Mouse (Mus musculus) lung, adult 2 months (tissue): ENCODE measurements at regions not wholly inside any gene's neighbourhood (a gene's known extent, or its start where the extent isn't known, plus 50 kb on each side); places are given as distances from the start of the nearest gene placed in this dataset.

Experiments
- DNase-seq: peaks from one replicate; pipeline ENCODE4 v3.0.0; 2022
- H3K4me1 ChIP-seq: fragments of 200-500 bp; 2 replicates; pipeline ENCODE4 v1.6.1; 2011; ENCODE audit warnings: low read length; ENCODE audit not compliant: control insufficient read depth, insufficient read depth
- H3K4me3 ChIP-seq: fragments of 200-500 bp; replicated peaks from 2 replicates; pipeline ENCODE3; 2011; ENCODE audit warnings: low read depth, mild to moderate bottlenecking, control low read depth, low read length; ENCODE audit errors: extremely low read depth
- CTCF ChIP-seq: fragments of 200-500 bp; IDR thresholded peaks from 2 replicates; pipeline ENCODE4 v1.5.1; 2011; ENCODE audit warnings: mild to moderate bottlenecking, low read length, control low read depth; ENCODE audit not compliant: insufficient read depth
- POLR2A ChIP-seq: fragments of 200-500 bp; IDR thresholded peaks from 2 replicates; pipeline ENCODE4 v1.6.1; 2011; ENCODE audit warnings: low read depth, mild to moderate bottlenecking, control low read depth, low read length, borderline replicate concordance; ENCODE audit errors: extremely low read depth
- WGBS: fragments of 180-500 bp; shearing (Covaris S2); methylation state at CpG from one replicate; pipeline ENCODE4 v1.1.7; 2018; 5-methylcytosine and 5-hydroxymethylcytosine counted together

- Histone ChIP-seq H3K4me1 (no peaks in the 10 kb centered on the region), H3K4me3 (no peak overlapping the region)
- no peak for DNase-seq
- TF ChIP-seq POLR2A (no peak), CTCF (no peak)
- 85% methylated on average over 7 of the region's 7 CpGs for WGBS
Observed at GRCm38 (mm10) chr1:92292681-92293380, 97.3 kb upstream of the Hdac4 start.

GRCm38 (mm10) chr1:92286966-92287342 is 91.5 kb upstream of the Hdac4 start:
- no peak for DNase-seq
- WGBS: 86% methylated on average over 1 of the region's 1 CpGs
- TF ChIP-seq POLR2A: no peak
- no peak for TF ChIP-seq CTCF

DNA sequence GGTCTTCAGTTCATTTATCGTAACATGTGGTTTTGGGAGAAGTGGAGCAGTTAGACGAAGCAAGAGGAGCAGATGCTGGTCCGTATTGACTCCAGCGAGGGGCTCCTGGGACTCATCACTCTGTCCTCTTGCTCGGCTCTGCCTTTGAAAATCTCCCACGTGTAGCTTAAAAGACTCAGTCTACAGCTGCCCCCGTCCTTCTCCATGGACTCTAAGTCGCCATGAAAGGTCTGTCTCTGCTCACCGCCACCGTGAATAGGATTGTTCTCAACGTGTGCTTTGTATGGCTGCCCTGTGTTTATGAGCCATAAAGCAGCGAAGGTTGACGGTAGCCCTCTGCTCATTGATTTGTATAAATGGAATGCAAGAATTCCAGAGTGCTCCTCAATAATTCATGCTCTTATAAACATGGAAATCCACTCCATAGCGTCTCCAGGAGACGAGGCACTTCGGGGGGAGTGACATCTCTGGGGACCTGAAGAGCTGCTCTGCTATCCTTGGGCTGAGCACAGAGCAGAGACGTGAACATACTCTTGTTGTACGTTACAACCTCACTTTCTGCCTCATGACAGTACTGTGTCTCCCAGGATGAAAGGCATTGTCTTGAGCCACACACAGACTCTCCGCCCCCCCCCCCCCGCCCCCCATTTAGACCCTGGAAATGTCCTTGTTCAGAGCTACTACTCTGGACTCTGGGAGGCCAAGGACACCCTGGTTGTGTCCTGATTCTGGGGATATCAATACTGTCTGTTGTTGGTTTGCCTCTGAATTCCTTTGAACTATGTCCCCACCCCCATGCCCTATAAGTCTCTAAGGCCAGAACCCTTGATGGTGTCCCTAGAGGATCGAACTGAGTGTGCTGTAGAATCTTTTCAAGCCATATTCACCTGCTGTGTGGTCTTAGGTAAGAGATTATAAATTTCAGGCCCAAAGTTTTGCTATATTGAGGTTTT is 90.8 kb upstream of the Hdac4 start:
- no peak overlapping the region for H3K4me3 ChIP-seq
- no peak for DNase-seq
- TF ChIP-seq POLR2A: no peak
- TF ChIP-seq CTCF: no peak
- WGBS: 67% methylated on average over 21 of the region's 21 CpGs
- H3K4me1 ChIP-seq: no peaks in the 10 kb centered on the region

More at GRCm38 (mm10) chr1:92286966-92287342, 91.5 kb upstream of the Hdac4 start:
- no peaks in the 10 kb centered on the region for H3K4me1 ChIP-seq
- H3K4me3 ChIP-seq: no peak overlapping the region

- no peak for DNase-seq
- Histone ChIP-seq H3K4me3 (no peak overlapping the region), H3K4me1 (no peaks in the 10 kb centered on the region)
- WGBS: 47% methylated on average over 4 of the region's 4 CpGs
- no peak for TF ChIP-seq CTCF
- no peak for TF ChIP-seq POLR2A
Observed at GRCm38 (mm10) chr1:92284155-92284554, 88.7 kb upstream of the Hdac4 start.

DNA sequence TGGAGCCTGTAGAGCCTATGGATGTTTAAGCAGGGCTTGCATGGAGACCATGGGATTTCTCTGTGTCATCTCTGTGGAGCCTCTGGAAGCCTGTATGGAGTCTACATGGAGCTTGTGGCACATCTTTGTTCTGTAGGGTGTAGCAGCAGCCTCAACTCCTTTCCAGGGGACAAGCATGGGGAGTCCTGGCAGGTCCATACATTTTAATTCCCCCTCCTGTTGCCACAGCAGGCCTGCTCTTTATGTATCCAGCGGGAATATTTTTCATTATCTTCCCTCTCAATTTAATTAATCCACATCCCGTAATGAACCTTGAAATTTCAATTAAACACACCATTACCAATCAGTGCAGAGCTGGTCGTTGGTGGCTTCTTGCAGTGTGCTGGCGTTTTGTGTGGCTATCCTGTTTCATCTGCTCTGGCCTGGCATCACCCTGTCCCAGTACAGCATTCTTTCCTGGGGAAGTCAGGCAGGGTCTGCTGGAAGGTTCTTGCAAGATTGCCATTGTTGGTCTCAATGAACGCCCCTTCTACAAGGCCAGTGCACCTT is 81.8 kb upstream of the Hdac4 start:
- TF ChIP-seq POLR2A (no peak), CTCF (no peak)
- WGBS: 87% methylated on average over 5 of the region's 5 CpGs
- no peaks in the 10 kb centered on the region for H3K4me1 ChIP-seq
- H3K4me3 ChIP-seq: no peak overlapping the region
- no peak for DNase-seq

GRCm38 (mm10) chr1:92275388-92275787 is 79.9 kb upstream of the Hdac4 start:
- no peak for TF ChIP-seq POLR2A
- WGBS: 73% methylated on average over 1 of the region's 1 CpGs
- H3K4me3 ChIP-seq: no peak overlapping the region
- H3K4me1 ChIP-seq: no peaks in the 10 kb centered on the region
- DNase-seq: no peak

GRCm38 (mm10) chr1:92273760-92274159 is 78.3 kb upstream of the Hdac4 start:
- DNase-seq: no peak
- WGBS: 79% methylated on average over 2 of the region's 2 CpGs
- Histone ChIP-seq H3K4me1 (no peaks in the 10 kb centered on the region), H3K4me3 (no peak overlapping the region)
- TF ChIP-seq POLR2A (no peak), CTCF (no peak)

- WGBS: 59% methylated on average over 9 of the region's 9 CpGs
- TF ChIP-seq CTCF (no peak), POLR2A (no peak)
- no peak for DNase-seq
- no peak overlapping the region for H3K4me3 ChIP-seq
- no peaks in the 10 kb centered on the region for H3K4me1 ChIP-seq
Observed at GRCm38 (mm10) chr1:92271676-92272291, 76.3 kb upstream of the Hdac4 start.

DNA sequence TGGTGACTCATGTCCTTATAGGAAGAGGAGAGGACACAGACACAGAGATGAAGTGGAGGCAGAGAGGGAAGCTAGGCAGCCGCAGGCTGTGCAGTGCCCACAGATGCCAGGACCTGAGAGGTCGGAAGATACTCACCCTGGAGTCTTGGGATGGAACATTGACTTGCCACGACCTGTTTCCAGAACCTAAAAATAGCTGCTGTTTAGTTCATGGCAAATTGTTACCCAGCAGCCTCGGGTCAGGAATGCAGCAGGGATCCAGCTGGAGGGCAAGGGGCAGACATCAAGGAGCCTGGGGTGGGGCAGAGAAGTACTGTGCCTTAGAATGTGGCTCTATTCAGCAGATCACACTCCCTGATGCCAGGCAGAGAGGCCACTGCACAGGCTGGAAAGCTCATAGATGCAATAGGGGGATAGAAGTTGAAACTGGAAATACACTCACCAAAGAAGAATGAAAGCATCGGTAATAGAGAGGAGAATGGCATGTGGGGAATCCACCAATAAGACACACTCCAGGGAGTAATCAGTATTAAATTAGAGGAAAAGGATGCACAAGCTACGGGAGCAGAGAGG is 75.1 kb upstream of the Hdac4 start:
- no peaks in the 10 kb centered on the region for H3K4me1 ChIP-seq
- H3K4me3 ChIP-seq: no peak overlapping the region
- no peak for DNase-seq
- 32% methylated on average over 6 of the region's 6 CpGs for whole genome bisulfite sequencing
- no peak for TF ChIP-seq CTCF
- TF ChIP-seq POLR2A: no peak

DNA sequence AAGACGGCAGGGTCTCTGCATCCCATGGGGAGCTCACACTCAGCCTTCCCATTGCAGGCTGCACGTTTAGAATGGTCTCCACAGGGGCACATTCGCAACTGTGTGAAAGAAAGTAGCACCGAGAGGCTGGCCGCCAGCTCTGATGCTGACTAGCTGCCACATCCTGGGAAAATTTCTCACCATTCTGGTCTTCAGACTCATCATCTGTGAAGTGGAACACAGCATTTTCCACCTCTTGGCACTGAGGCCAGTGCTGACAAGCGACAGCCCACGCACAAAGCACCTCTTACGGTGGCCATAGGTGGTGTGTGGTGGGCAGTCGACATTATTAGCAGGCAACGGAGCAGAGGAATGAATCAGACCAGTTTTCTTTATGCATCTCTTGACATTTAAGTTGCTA is 74.0 kb upstream of the Hdac4 start:
- TF ChIP-seq POLR2A (no peak), CTCF (no peak)
- Histone ChIP-seq H3K4me1 (no peaks in the 10 kb centered on the region), H3K4me3 (no peak overlapping the region)
- no peak for DNase-seq
- 67% methylated on average over 10 of the region's 10 CpGs for WGBS
